Comparison of ENCODE assay signal across 11 mouse cellular contexts in the genomic region with DNA sequence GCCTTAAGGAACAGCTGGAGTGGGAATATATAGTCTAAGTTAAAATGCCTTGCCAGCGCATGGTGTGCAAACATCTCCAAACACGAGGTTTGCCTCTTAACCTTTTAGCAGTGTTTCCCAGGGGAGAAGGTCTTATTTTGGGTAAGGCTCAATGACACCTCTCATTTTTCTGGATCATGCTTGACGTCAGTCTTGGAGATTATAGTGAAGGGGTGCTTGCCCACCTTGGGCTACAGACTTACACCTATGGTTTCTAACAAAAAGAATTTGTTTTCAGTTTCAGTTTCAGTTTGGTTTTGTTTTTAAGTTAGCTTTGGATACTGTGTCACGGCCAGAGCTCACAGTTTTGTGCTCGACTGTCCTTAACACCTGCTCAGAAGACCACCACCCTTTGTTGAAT. TPM values are rescaled to one million over a fixed set of nuclear protein-coding genes. Genes with fewer than 3 reads are reported as not detected.
DNase-seq lines count a peak whose midpoint lies in the region; ATAC-seq and TF ChIP-seq lines count a peak whose summit lies in the region.
"Had no signal": no experiment of that assay in that cellular context is flagged by ENCODE, and none has a peak within 500 bp of the region (broad histone marks: within the 10 kb centered on the region; RNA-seq: fewer than 3 reads in every experiment).

No protein-coding gene starts in this region.

- no peak overlapping the region for H3K27ac ChIP-seq in kidney, postnatal 0 days
- no peak overlapping the region for H3K27ac ChIP-seq in kidney, embryonic 14.5 days (ENCODE audit: low read depth, low read length)
- H3K27ac ChIP-seq in intestine, embryonic 15.5 days, result no peak overlapping the region

- no peak overlapping the region for H3K9ac ChIP-seq in kidney, postnatal 0 days (ENCODE audit: low read depth, low read length)
- no peak overlapping the region for H3K9ac ChIP-seq in kidney, embryonic 14.5 days (ENCODE audit: low read depth, low read length)
- H3K9ac ChIP-seq in intestine, embryonic 15.5 days, result no peak overlapping the region
- H3K9ac ChIP-seq: lung, embryonic 14.5 days had no signal

- DNase-seq in kidney, postnatal 0 days (ENCODE audit: low spot score), result no peak
- DNase-seq in thymus, postnatal 0 days (ENCODE audit: low spot score), result peak; percentile 40
- no peak for DNase-seq in thymus, adult 18-20 months
- peak; percentile 20 for DNase-seq in thymus, postnatal 4 days
- no peak for DNase-seq in spleen, postnatal 10 days (ENCODE audit: low spot score in 2 of 2)
- DNase-seq: adrenal gland, postnatal 14 days; cerebellum, postnatal 36 days; lung, embryonic 14.5 days had no signal

- ATAC-seq in kidney, postnatal 0 days (replicated peaks; ENCODE audit: low FRiP score, low read depth), result no peak
- ATAC-seq in kidney, embryonic 14.5 days (ENCODE audit: low FRiP score, low TSS enrichment), result no peak
- no peak for ATAC-seq in intestine, embryonic 15.5 days
- no peak for ATAC-seq in frontal cortex, adult (ENCODE audit: low TSS enrichment)

- no peak overlapping the region for H3K4me3 ChIP-seq in kidney, postnatal 0 days (replicated peaks; ENCODE audit: low read depth, low read length)
- H3K4me3 ChIP-seq in kidney, embryonic 14.5 days (ENCODE audit: low read length), result no peak overlapping the region
- H3K4me3 ChIP-seq in intestine, embryonic 15.5 days (replicated peaks), result no peak overlapping the region

- peak overlapping the region; percentile 1; the same call in 1 of the 2 replicates for H3K4me2 ChIP-seq in kidney, postnatal 0 days (ENCODE audit: low read length)
- H3K4me2 ChIP-seq in kidney, embryonic 14.5 days (replicated peaks; ENCODE audit: low read depth, low read length), result no peak overlapping the region
- peak overlapping the region; percentile 24 for H3K4me2 ChIP-seq in intestine, embryonic 15.5 days (replicated peaks)
- H3K4me2 ChIP-seq: lung, embryonic 14.5 days had no signal

- H3K9me3 ChIP-seq in kidney, postnatal 0 days (replicated peaks; ENCODE audit: low read length), result no peaks in the 10 kb centered on the region
- H3K9me3 ChIP-seq in kidney, embryonic 14.5 days (ENCODE audit: control insufficient read depth, low read length), result no peaks in the 10 kb centered on the region
- H3K9me3 ChIP-seq in intestine, embryonic 15.5 days, result no peaks in the 10 kb centered on the region

- H3K27me3 ChIP-seq in kidney, postnatal 0 days (ENCODE audit: insufficient read depth, low read length), result no peaks in the 10 kb centered on the region
- peaks cover 23% of the 10 kb centered on the region for H3K27me3 ChIP-seq in kidney, embryonic 14.5 days (ENCODE audit: control insufficient read depth, insufficient read depth, low read length)
- peaks cover 13% of the 10 kb centered on the region for H3K27me3 ChIP-seq in intestine, embryonic 15.5 days (replicated peaks)

- H3K4me1 ChIP-seq in kidney, postnatal 0 days (replicated peaks; ENCODE audit: insufficient read depth, low read length), result no peaks in the 10 kb centered on the region
- no peaks in the 10 kb centered on the region for H3K4me1 ChIP-seq in kidney, embryonic 14.5 days (ENCODE audit: control insufficient read depth, insufficient read depth, low read length)
- peaks cover 6% of the 10 kb centered on the region; the same call in 1 of the 2 replicates for H3K4me1 ChIP-seq in intestine, embryonic 15.5 days (replicated peaks)

- H3K36me3 ChIP-seq in kidney, postnatal 0 days (ENCODE audit: insufficient read depth, low read length), result no peaks in the 10 kb centered on the region
- no peaks in the 10 kb centered on the region for H3K36me3 ChIP-seq in kidney, embryonic 14.5 days (ENCODE audit: control insufficient read depth, insufficient read depth, low read length)
- no peaks in the 10 kb centered on the region for H3K36me3 ChIP-seq in intestine, embryonic 15.5 days

- WGBS in kidney, postnatal 0 days, result 48% methylated on average over 5 of the region's 5 CpGs
- 67% methylated on average over 5 of the region's 5 CpGs for WGBS in kidney, embryonic 14.5 days
- 60% methylated on average over 5 of the region's 5 CpGs for WGBS in intestine, embryonic 15.5 days

- TF ChIP-seq CTCF in kidney, postnatal 0 days (IDR thresholded peaks at IDR 0.05; ENCODE audit: low read depth), result no peak

RNA-seq across cellular contexts. Expression of a gene that starts 3.8 kb away (rescaled TPM):
- polyA plus RNA-seq in kidney, postnatal 0 days (2015; fragmentation: Nextera tagmentation; extraction: Ambion mirVana), result 2.9 and 3.4 TPM in 2 replicates
- 4.0 and 5.8 TPM in 2 replicates for polyA plus RNA-seq in kidney, embryonic 14.5 days (2014; fragmentation: Nextera tagmentation; extraction: Ambion mirVana)
- polyA plus RNA-seq in thymus, postnatal 0 days (2015; fragmentation: Nextera tagmentation; extraction: Ambion mirVana), result 12.5 and 15.6 TPM in 2 replicates
- polyA plus RNA-seq in intestine, embryonic 15.5 days (2015; fragmentation: Nextera tagmentation; extraction: Ambion mirVana), result 2.5 and 3.3 TPM in 2 replicates

Comparison
In these comparisons a context has a peak if more than half of its experiments do, and no peak if none do; other contexts are left out.
1. DNase-seq: peak in thymus, postnatal 0 days (single experiment) and thymus, postnatal 4 days (single experiment); none in kidney, postnatal 0 days (single experiment), thymus, adult 18-20 months (0 of 2) and spleen, postnatal 10 days (0 of 2).